Mouse (Mus musculus) A20 (cell line): ENCODE data around the gene Edf1.
"Not testable (repeated sequence)": the region's sequence is repeated elsewhere in the genome, so short reads cannot be mapped to it uniquely, and the experiment has no call there.

Source experiments
- DNase-seq: peaks from one replicate; pipeline ENCODE4 v3.0.0-alpha.2; 2011; ENCODE audit warnings: low read depth, low spot score

The Edf1 gene

GRCm38 (mm10) chr2:25557221-25557963, at the start of gene Edf1:
Edf1 (plus strand) TSS chr2:25557847.
- peak; percentile 92 for DNase-seq

DNA sequence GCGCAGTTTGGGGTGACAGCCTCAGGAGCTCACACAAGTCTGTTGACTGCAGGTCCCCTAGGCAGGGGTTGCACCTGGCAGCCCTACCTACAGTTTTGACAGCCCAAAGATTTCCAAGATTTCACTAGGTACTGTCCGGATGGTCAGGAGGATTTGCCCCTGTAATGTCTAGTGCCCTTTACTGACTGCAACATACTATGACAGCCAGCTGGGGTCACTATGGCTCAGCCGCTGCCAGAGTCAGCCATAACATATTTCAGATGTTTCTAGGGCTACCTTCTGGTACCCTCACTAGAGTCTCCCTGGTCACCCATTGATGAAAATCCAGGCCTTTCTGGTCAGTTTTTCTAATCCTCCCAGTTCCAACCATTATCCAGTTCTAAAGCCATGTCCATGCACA, 47.7 kb upstream of the Edf1 start:
- peak; percentile 42 for DNase-seq

DNA sequence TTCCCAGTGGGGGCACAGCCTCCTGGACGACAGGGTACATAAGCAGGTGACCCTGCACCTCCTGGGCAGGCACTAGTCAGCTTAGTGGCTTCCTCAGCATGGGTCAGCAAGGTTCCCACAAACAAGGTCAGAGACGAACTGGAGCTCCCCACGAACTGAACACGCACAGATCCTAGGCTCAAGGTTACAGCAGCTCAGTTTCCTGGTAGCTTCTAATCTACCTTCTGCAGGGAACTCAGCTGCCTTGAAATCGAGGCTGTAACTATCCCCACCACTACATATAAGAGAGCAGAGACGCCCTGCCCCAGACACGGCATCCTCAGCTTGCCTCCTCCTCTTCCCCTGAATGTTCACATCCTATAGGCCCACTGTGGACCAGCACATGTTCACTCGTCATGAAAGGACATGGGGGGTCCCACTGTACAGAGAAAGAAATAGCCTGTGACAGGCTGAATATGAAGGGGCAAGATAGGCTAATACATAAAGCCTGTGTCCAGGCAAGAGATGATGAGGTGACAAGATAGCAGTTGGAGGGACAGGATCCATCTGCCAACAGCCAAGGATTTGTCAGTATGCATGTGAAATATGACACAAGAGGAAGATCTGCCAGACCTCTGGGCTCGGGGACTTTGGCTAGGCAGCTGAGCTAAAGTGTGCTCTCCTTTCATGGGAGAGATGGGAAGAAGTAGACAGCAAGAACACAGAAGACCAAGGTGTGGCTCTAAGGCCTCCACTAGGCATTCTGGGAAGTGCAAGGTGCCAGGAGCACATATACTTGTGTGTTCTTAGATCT, 30.9 kb upstream of the Edf1 start:
- DNase-seq, result no peak

GRCm38 (mm10) chr2:25533707-25534106, 23.9 kb upstream of the Edf1 start:
- DNase-seq, result no peak

DNA sequence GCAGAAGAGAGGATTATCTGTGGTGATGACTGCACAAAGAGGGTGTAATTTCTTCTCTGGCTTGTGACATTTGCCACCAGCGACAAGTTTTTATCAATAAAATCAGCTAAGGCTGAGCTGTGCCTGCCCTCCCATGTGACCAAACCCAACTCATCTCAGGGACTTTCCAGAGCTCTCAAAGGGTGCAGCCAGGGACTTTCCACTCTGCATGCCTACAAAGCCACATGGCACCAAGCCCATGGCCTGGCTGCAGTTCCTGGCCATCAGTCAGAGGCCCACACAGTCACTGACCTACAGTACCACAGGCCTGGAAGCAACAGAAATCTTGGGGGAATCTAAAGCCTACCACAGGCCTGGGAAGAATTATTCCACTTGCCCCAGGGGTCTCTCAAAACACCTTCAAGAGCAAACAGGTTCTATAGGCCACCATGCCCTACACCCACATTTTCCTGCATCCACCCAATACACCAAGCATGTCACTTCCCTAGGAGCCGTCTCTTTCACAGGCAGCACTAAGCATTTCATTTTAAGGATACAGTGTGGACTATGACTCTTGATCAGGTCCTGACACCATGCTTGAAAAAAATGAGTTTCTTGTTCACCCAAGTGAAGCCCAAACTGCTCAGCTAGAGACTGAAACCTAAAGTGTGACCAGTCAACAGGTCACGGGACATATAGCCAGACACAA, 23.3 kb upstream of the Edf1 start:
- DNase-seq, result peak; percentile 90

DNA sequence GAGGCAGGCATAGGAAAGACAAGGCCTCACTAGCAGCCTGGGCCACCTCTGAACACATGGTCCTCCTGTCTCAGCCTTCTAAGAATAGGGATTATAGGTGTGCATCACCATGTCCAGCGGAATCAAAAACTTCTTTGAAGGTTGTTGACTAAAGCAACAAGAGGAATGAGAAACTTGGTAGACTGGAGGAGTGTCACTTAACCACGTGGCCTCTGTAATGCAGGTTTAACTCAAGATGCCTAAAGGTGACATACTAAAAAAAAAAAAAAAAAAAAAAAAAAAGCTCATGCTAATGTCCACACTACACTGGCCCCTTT, 22.8 kb upstream of the Edf1 start:
- no peak for DNase-seq

GRCm38 (mm10) chr2:25536531-25536930, 21.1 kb upstream of the Edf1 start:
- no peak for DNase-seq

DNA sequence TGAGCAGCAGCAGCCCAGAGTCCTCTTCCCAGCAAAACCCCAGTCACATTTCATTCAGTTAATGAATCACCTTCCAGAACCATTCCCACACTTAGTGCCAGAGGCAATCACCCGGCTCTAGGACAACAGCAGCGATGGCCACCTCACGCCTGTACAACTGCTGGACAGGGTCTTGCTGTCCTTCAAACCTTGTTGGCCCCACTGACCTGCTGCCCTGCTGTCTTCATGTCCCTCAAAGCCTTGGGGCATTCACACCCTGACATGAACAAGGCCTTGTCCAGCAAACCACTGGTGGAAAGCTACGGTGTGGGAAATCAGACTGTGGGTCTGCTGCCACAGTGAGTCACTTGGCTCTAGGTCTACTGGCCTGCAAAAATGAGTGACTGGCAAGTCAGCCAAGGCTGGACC, 17.1 kb upstream of the Edf1 start:
- DNase-seq, result no peak

GRCm38 (mm10) chr2:25541644-25542367, 15.8 kb upstream of the Edf1 start:
- DNase-seq, result no peak

DNA sequence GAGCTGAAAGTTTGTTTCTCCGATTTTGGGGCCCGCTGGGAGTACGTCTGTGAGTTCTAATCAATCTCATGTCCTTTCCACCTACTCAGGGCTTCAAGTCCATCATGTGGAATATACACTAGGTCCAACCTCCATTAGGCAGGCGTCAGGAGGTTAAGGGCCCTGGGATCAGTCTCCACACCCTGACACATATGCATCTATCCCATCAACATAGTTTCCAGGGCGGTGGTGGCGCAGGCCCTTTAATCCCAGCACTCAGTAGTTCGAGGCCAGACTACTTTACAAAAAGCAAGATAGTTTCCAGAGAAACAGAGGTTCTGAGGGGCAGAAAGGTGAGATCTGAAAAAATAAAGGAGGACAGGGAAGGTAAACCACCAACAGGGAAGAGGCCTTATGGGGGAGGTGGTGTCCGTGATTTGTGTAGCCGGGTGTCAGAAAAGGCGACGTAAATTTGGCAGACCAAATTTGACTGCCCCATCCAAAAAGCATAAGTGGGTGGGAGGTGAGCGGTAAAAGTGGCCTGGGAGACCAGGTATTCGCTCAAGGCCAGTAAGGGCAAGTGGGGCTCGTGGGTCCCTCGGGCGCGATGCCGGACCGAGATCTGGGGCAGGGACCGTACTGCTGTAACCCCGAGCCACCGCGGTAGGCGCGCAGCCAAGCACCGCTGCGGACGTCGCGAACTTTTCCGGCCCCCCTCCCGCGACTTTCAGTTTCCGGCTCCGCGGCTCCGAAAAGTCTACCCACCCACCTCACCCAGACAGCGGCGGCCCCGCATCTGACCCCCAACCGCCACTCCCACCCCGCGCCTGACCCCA, 11.4 kb upstream of the Edf1 start:
- no peak for DNase-seq

DNA sequence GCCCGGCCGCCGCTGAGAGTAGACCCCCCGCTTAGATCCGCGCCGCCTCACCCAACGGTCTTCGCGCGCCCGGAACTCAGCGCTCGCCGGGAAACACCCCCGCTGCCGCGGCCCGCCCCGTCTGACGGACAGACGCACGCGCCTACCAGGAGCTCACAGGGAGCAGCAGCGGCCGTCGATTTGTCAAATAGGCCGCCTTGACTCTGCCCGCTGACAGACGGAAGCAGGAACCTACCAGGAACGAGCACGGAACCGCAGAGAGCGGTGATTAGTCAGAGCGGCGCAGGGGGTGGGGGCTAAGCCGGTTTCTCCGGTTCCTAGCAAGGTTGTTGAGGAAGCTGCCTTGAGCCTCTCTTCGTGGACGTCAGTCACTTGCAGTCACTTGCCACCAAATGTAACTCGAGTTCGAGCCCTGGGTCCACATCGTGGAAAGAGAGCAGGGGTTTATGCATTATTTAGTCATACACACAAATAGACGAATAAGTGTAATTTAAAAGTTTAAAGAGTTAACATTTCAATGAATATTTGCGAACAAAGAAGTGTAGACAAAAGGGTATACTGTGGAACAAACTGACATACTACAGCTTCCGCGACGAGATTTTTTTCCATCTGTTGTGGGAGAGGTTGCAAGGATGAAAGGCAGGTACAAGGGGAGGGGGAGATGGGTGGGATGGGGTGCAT, 10.7 kb upstream of the Edf1 start, which contains the start of gene Traf2:
Gene Traf2, minus strand, starts transcription at position 130 of the 681 bp plus-strand sequence.
- peak; percentile 99 for DNase-seq

DNA sequence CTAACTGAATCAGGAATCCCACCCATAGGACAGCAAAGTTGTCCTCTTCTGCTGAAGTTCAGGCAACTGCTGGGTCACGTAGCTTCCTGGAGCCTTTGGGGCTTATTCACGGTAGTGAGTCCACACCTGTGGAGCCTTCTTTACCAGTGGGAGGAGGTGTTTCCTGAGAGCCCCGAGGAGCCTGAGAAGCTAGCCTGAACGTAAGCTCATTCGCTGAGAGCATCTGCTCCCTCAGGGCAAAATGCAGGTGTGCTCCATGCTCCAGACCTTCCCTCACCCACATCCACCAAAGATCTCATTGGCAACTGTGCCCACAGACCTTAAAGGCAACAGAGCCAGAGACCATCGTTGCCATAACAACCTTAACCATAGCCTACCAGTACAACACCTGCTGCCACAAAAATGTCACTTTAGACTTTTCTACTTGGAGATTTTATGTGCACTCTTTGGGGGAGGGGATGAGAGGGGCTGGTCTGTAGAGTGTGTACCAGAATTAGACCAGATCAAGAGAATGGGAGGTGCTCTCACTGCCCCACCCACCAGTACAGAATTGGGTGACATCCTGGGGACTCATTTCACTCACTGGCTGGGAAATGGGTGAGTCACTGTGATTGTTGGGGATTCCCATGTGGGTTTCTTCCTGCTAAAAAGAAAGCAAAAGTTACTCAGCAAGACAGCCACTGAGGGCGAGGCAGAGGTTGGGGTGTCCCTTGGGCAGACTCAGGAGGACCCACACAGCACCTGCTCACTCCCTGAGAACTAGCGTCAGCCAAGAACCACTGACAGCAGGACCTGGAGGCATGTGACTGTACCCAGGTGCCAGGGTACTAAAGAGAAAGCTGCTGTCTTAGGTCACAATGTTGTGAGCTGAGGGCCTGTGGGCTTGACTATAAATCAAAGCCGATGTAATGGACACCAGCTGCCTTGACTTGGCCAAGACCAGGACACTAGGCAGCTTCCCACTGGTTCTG, 8.3 kb upstream of the Edf1 start:
- DNase-seq, result peak; percentile 91

DNA sequence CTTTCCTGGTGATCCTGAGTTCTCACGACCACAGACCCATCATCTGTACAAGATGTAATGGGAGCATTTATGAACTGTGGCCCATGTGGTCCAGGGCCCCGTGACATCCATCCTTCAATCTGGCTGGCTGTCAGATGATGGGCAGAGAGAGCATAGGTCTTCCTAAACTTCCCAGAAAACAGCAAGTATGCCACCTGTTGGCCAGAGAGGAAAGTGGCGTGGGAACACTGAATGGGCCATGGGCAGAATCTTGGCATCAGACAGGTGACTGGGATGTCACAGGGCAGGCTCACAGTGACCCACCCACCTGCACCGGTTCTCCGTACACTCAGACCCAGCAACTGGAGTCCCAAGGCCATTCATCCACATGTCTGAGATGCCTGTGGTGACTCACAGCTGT, 6.5 kb upstream of the Edf1 start:
- peak; percentile 53 for DNase-seq

GRCm38 (mm10) chr2:25553171-25553786, 4.4 kb upstream of the Edf1 start:
- not testable (repeated sequence) for DNase-seq

GRCm38 (mm10) chr2:25555479-25555878, 2.2 kb upstream of the Edf1 start:
- DNase-seq, result peak; percentile 39

DNA sequence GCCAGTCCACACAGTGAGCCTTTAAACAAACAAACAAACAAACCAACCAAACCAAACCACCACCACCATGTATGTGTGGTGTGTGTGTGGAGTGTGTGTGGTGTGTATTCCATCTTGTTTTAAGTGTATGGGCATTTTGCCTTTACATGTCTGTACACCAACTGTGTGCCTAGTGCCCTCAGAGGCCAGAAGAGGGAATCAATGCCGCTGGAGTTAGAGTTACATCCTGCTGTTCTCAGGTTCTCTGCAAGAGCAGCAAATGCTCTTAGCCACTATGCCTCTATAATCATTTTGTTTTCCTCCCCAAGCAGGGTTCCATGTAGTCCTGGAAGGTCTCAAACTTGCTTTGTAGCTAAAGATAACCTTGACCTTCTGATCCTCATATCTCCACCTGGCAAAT, 1.4 kb upstream of the Edf1 start:
- DNase-seq, result peak; percentile 50

- DNase-seq, result no peak
These were observed 315 bp downstream of the Edf1 start for GRCm38 (mm10) chr2:25557964-25558360.

- DNase-seq, result no peak
These were observed 1.1 kb downstream of the Edf1 start for GRCm38 (mm10) chr2:25558774-25559173.

DNA sequence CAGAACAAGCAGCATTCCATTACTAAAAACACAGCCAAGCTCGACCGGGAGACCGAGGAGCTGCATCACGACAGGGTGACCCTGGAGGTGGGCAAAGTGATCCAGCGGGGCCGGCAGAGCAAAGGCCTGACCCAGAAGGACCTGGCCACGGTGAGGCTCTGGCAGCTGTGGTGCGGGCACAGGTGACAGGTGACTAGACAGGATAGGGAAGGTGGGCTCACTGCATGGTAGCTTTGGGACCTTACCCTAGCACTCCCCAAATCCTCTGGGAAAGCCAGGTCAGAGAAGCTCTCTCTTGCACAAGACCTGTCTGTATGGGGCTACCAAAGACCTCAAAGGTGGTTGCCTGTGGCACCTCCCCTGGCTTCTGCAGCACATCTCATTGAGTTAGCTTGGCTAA, 2.9 kb downstream of the Edf1 start:
- DNase-seq, result no peak
